Mouse (Mus musculus) myocyte (in vitro differentiated cells): ENCODE results near the gene Aspg. TPM values are rescaled to one million over a fixed set of nuclear protein-coding genes. Genes with fewer than 3 reads are reported as not detected.

ENCODE experiments used
- H3K27me3 ChIP-seq: one replicate; pipeline ENCODE4 v1.6.1; 2011; ENCODE audit not compliant: control insufficient read depth, insufficient read depth, insufficient read length
- H3K36me3 ChIP-seq: one replicate; pipeline ENCODE4 v1.6.1; 2011; ENCODE audit not compliant: control insufficient read depth, insufficient read depth
- H3K4me2 ChIP-seq: one replicate; pipeline ENCODE4 v1.6.1; 2011; ENCODE audit warnings: low read depth, control low read depth
- H3K4me3 ChIP-seq: one replicate; pipeline ENCODE4 v1.5.1; 2011; ENCODE audit warnings: mild to moderate bottlenecking, control low read depth, moderate library complexity
- H3K79me2 ChIP-seq: one replicate; pipeline ENCODE4 v1.6.1; 2011; ENCODE audit not compliant: control insufficient read depth, insufficient read depth
- H3ac ChIP-seq: one replicate; pipeline ENCODE4 v1.6.1; 2011; ENCODE audit not compliant: control insufficient read depth, insufficient read length
- CEBPB ChIP-seq: IDR thresholded peaks from 2 replicates; pipeline ENCODE4 v1.6.1; 2011; ENCODE audit warnings: mild to moderate bottlenecking, moderate library complexity; ENCODE audit not compliant: poor library complexity, insufficient read depth, severe bottlenecking
- E2F4 ChIP-seq: IDR thresholded peaks from one replicate; pipeline ENCODE4 v1.6.1; 2011; ENCODE audit warnings: mild to moderate bottlenecking, control low read depth, moderate library complexity; ENCODE audit not compliant: insufficient read depth
- MAX ChIP-seq: IDR thresholded peaks from one replicate; pipeline ENCODE4 v1.6.1; 2011; ENCODE audit warnings: low read depth, mild to moderate bottlenecking, control low read depth
- MYOD1 ChIP-seq, 3 experiments: IDR thresholded peaks; one replicate each; pipeline ENCODE4 v1.6.1; 2011; ENCODE audit warnings: control low read depth in 2 of 3, low read depth in 2 of 3, mild to moderate bottlenecking in 2 of 3, moderate library complexity in 1 of 3; ENCODE audit not compliant: insufficient read length in 2 of 3, control insufficient read depth in 1 of 3
- MYOG ChIP-seq, 3 experiments: IDR thresholded peaks; one replicate each; pipeline ENCODE4 v1.6.1; 2011; ENCODE audit warnings: control low read depth in 2 of 3, low read depth in 2 of 3, mild to moderate bottlenecking in 2 of 3; ENCODE audit not compliant: insufficient read length in 2 of 3, control insufficient read depth in 1 of 3, insufficient read depth in 1 of 3
- POLR2A ChIP-seq: IDR thresholded peaks from one replicate; pipeline ENCODE4 v1.6.1; 2011; ENCODE audit warnings: low read depth, mild to moderate bottlenecking, control low read depth, moderate library complexity; ENCODE audit not compliant: insufficient read length
- POLR2AphosphoS2 ChIP-seq: IDR thresholded peaks from one replicate; pipeline ENCODE4 v1.6.1; 2011; ENCODE audit warnings: low read depth, control low read depth; ENCODE audit not compliant: insufficient read length
- REST ChIP-seq: IDR thresholded peaks from one replicate; pipeline ENCODE4 v1.6.1; 2011; ENCODE audit warnings: mild to moderate bottlenecking, control low read depth, moderate library complexity; ENCODE audit not compliant: insufficient read depth, insufficient read length
- SRF ChIP-seq: IDR thresholded peaks from one replicate; pipeline ENCODE4 v1.6.1; 2011; ENCODE audit warnings: low read depth; ENCODE audit not compliant: control insufficient read depth, insufficient read length
- TCF12 ChIP-seq: IDR thresholded peaks from one replicate; pipeline ENCODE4 v1.6.1; 2011; ENCODE audit warnings: mild to moderate bottlenecking, control low read depth; ENCODE audit not compliant: poor library complexity, insufficient read depth, severe bottlenecking
- TCF3 ChIP-seq: IDR thresholded peaks from one replicate; pipeline ENCODE4 v1.6.1; 2011; ENCODE audit warnings: low read depth, control low read depth; ENCODE audit not compliant: insufficient read length
- USF1 ChIP-seq: IDR thresholded peaks from one replicate; pipeline ENCODE4 v1.6.1; 2011; ENCODE audit warnings: low read depth, mild to moderate bottlenecking, control low read depth, moderate library complexity
- polyA plus RNA-seq: library from polyadenylated mRNA; unstranded; fragments of >200 nt; fragmentation: generic; extraction: Trizol; gene quantifications from one replicate; pipeline ENCODE4 v1.2.1, GENCODE M21; 2012; ENCODE audit warnings: missing spikeins

The Aspg gene
- polyA plus RNA-seq, 1 experiment = 0.04 TPM

DNA sequence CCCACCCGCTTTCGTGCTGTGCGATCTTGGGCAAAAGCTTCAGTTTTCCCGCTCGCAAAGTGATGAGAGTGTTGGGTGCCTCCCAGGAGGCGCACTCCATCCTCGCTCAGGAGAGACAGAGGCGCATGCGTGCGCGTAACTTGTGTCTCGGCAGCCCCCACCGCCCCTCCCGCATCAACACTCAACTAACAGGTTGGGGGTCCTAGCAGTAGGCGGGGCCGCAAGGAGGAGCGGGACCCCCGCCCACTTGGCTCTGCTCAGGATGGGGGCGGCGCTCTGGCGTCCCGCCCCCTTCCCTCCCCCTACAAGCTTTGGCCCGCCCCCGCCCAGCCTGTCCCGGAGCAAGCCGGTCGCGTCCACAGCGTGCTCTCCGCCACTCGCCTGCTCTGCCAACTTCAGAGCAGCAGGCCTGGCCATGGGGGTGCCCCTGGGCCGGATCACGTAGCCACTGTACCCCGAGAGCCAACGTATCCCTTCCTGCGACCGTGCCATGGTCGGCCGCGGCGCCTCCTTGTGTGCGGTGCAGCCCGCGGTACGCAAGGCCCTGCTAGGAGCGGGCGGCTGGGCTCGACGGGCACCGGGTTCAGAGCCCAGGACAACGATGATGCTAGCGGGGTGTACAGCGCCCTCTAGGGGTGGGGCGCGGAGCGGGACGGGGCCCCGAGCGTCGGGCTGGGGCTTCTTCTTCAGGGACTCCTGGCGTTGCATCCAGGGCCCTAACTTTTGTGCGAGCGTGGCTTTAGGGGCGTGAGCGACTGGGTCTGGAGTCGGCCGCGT, 39.6 kb downstream of the Aspg start, which contains the start of gene Kif26a:
TSS of gene Kif26a (plus strand) at position 334 of the 777 bp plus-strand sequence.
- H3ac ChIP-seq = no peak within 1 kb of the TSS
- TF ChIP-seq REST (no peak), MYOG (IDR thresholded peaks at IDR 0.05; ENCODE audit: control insufficient read depth in 1 of 3, insufficient read depth in 1 of 3, insufficient read length in 2 of 3, low read depth in 2 of 3) (no peak), TCF12 (no peak), MAX (no peak), E2F4 (no peak), TCF3 (no peak), POLR2AphosphoS2 (no peak), SRF (no peak), MYOD1 (IDR thresholded peaks at IDR 0.05; ENCODE audit: control insufficient read depth in 1 of 3, insufficient read length in 2 of 3, low read depth in 2 of 3) (no peak), USF1 (no peak), POLR2A (no peak)
- H3K27me3 ChIP-seq = peaks cover 50% of the 10 kb centered on the region
- peak within 1 kb of the TSS; percentile 70 for H3K4me2 ChIP-seq
- H3K4me3 ChIP-seq = no peak within 1 kb of the TSS
- no peaks in the 10 kb centered on the region for H3K79me2 ChIP-seq
- no peaks in the 10 kb centered on the region for H3K36me3 ChIP-seq

- Histone ChIP-seq H3K4me3 (no peak overlapping the region), H3K79me2 (no peaks in the 10 kb centered on the region), H3K36me3 (no peaks in the 10 kb centered on the region), H3K27me3 (peaks cover 56% of the 10 kb centered on the region), H3K4me2 (no peak overlapping the region), H3ac (no peak overlapping the region)
- TF ChIP-seq SRF (no peak), MYOD1 (IDR thresholded peaks at IDR 0.05; ENCODE audit: control insufficient read depth in 1 of 3, insufficient read length in 2 of 3, low read depth in 2 of 3) (no peak), TCF12 (no peak), CEBPB (no peak)
These were observed 40.9 kb downstream of the Aspg start for GRCm38 (mm10) chr12:112147365-112147764.

GRCm38 (mm10) chr12:112150011-112150410, 43.5 kb downstream of the Aspg start:
- Histone ChIP-seq H3ac (no peak overlapping the region), H3K4me3 (no peak overlapping the region), H3K36me3 (no peaks in the 10 kb centered on the region), H3K79me2 (no peaks in the 10 kb centered on the region), H3K27me3 (peaks cover 39% of the 10 kb centered on the region), H3K4me2 (no peak overlapping the region)
- no peak for TF ChIP-seq E2F4
- TF ChIP-seq CEBPB = no peak
- TF ChIP-seq MAX = no peak
- TF ChIP-seq POLR2A = no peak
- TF ChIP-seq SRF = no peak
- no peak for TF ChIP-seq MYOD1 (IDR thresholded peaks at IDR 0.05; ENCODE audit: control insufficient read depth in 1 of 3, insufficient read length in 2 of 3, low read depth in 2 of 3)

GRCm38 (mm10) chr12:112151244-112151979, 44.9 kb downstream of the Aspg start:
- Histone ChIP-seq H3K79me2 (no peaks in the 10 kb centered on the region), H3K4me3 (no peak overlapping the region), H3K4me2 (no peak overlapping the region), H3K36me3 (no peaks in the 10 kb centered on the region), H3ac (no peak overlapping the region), H3K27me3 (peaks cover 33% of the 10 kb centered on the region)
- no peak for TF ChIP-seq USF1
- TF ChIP-seq E2F4 = no peak
- no peak for TF ChIP-seq MAX
- TF ChIP-seq TCF12 = no peak
- no peak for TF ChIP-seq POLR2A
- no peak for TF ChIP-seq TCF3
- no peak for TF ChIP-seq CEBPB
- TF ChIP-seq MYOD1 (IDR thresholded peaks at IDR 0.05; ENCODE audit: control insufficient read depth in 1 of 3, insufficient read length in 2 of 3, low read depth in 2 of 3) = no peak
- TF ChIP-seq SRF = no peak
- no peak for TF ChIP-seq REST
- TF ChIP-seq POLR2AphosphoS2 = no peak
- no peak for TF ChIP-seq MYOG (IDR thresholded peaks at IDR 0.05; ENCODE audit: control insufficient read depth in 1 of 3, insufficient read depth in 1 of 3, insufficient read length in 2 of 3, low read depth in 2 of 3)
